Mouse (Mus musculus): ENCODE data around the gene Nav2.

- TF ChIP-seq POLR2A (IDR thresholded peaks at IDR 0.05; ENCODE audit: control insufficient read depth, extremely low read depth, insufficient read depth, low read length, poor library complexity), result no peak
- TF ChIP-seq CTCF (IDR thresholded peaks at IDR 0.05; ENCODE audit: borderline replicate concordance, control insufficient read depth, extremely low read depth, insufficient read depth, low read length, poor library complexity), result no peak
Measured at GRCm38 (mm10) chr7:49529498-49529897, 621.0 kb downstream of the Nav2 start.
